Mouse (Mus musculus) cerebellum, adult 2 months (tissue): Measurements from ENCODE around the gene Gm38394.

ENCODE experiments used
- CTCF ChIP-seq: fragments of 200-500 bp; IDR thresholded peaks from 2 replicates; pipeline ENCODE4 v1.5.1; 2011; ENCODE audit warnings: low read depth, mild to moderate bottlenecking, control low read depth, low read length, moderate library complexity, borderline replicate concordance; ENCODE audit not compliant: insufficient read depth
- POLR2A ChIP-seq: fragments of 200-500 bp; IDR thresholded peaks from 2 replicates; pipeline ENCODE4 v1.6.1; 2011; ENCODE audit warnings: low read length, control low read depth, borderline replicate concordance; ENCODE audit not compliant: insufficient read depth

- TF ChIP-seq POLR2A: no peak
- no peak for TF ChIP-seq CTCF
Measured at GRCm38 (mm10) chr1:133663427-133663826, 2.3 kb upstream of the Gm38394 start.
